Mouse (Mus musculus): ENCODE measurements at regions not wholly inside any gene's neighbourhood (a gene's known extent, or its start where the extent isn't known, plus 50 kb on each side); places are given as distances from the start of the nearest gene placed in this dataset.

DNA sequence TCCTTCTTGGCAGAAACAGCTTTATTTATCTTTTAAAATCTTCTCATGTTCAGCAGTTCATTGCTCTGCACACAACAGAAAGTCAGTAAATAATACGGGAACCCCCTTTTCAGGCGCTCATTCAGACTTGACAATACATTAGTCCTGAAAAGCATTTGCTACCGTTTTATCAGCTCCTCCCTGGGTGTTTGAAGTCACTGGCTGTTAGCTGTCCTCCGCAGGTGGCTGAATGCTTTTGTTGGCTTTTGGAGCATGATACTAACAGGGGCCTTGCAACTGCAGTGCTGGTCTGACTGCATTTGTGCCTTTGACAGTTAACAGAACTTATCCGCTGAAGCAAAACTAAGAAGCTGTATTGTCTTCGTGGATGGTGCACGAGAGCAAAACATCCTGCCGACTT lies 135.0 kb upstream of the Gm4301 start:
- 20% methylated on average over 8 of the region's 8 CpGs for WGBS
- Histone ChIP-seq H3K27me3 (replicated peaks; ENCODE audit: control insufficient read depth, insufficient read depth, low read length) (no peaks in the 10 kb centered on the region), H3K9ac (ENCODE audit: low read depth, low read length) (no peak overlapping the region), H3K36me3 (ENCODE audit: control insufficient read depth, insufficient read depth, low read length) (no peaks in the 10 kb centered on the region), H3K4me2 (ENCODE audit: low read depth, low read length) (no peak overlapping the region), H3K4me3 (ENCODE audit: low read length) (no peak overlapping the region), H3K4me1 (ENCODE audit: control insufficient read depth, insufficient read depth, low read length) (0 out of 2 replicates have a peak, but pooled peaks cover 4% of the 10 kb centered on the region), H3K27ac (ENCODE audit: low read length) (no peak overlapping the region), H3K9me3 (ENCODE audit: control insufficient read depth, low read length) (no peaks in the 10 kb centered on the region)
- ATAC-seq, result no peak

GRCm38 (mm10) chr10:100206617-100207530 lies 128.6 kb upstream of the Gm4301 start:
- Histone ChIP-seq H3K4me3 (ENCODE audit: low read length) (no peak overlapping the region), H3K27me3 (replicated peaks; ENCODE audit: control insufficient read depth, insufficient read depth, low read length) (no peaks in the 10 kb centered on the region)
- WGBS, result 85% methylated on average over 10 of the region's 10 CpGs

DNA sequence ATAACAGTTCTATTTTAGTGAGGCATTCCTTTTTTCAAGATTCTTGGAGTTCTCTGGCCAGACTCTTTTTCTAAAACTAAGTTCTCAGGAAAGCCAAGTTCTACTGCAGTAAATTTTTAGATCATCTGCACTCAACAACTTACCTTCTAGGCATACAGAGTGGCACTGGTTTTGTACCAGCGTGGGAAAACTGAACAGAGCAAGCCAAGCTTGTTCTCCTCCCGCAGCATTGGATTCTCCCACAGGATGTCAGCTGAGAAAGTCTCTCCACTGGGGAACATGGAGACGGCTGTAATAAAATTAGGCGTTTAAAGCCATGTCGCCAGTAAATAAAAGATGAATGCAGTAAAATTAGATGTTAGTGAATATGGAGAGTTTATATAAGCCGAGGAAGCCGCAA lies 124.8 kb upstream of the Gm4301 start:
- H3K4me2 ChIP-seq (ENCODE audit: low read depth, low read length), result no peak overlapping the region
- H3K9me3 ChIP-seq (ENCODE audit: control insufficient read depth, low read length), result no peaks in the 10 kb centered on the region
- WGBS, result 41% methylated on average over 7 of the region's 7 CpGs
- H3K4me3 ChIP-seq (ENCODE audit: low read length), result no peak overlapping the region
- H3K36me3 ChIP-seq (ENCODE audit: control insufficient read depth, insufficient read depth, low read length), result no peaks in the 10 kb centered on the region
- no peak overlapping the region for H3K27ac ChIP-seq (ENCODE audit: low read length)
- no peaks in the 10 kb centered on the region for H3K27me3 ChIP-seq (replicated peaks; ENCODE audit: control insufficient read depth, insufficient read depth, low read length)
- H3K4me1 ChIP-seq (ENCODE audit: control insufficient read depth, insufficient read depth, low read length), result no peaks in the 10 kb centered on the region
- H3K9ac ChIP-seq (ENCODE audit: low read depth, low read length), result no peak overlapping the region
- ATAC-seq, result no peak

More at GRCm38 (mm10) chr10:100206617-100207530, 128.6 kb upstream of the Gm4301 start:
- H3K27ac ChIP-seq (ENCODE audit: low read length), result no peak overlapping the region
- no peak overlapping the region for H3K9ac ChIP-seq (ENCODE audit: low read depth, low read length)
- H3K4me2 ChIP-seq (ENCODE audit: low read depth, low read length), result no peak overlapping the region
- no peaks in the 10 kb centered on the region for H3K36me3 ChIP-seq (ENCODE audit: control insufficient read depth, insufficient read depth, low read length)
- no peaks in the 10 kb centered on the region for H3K9me3 ChIP-seq (ENCODE audit: control insufficient read depth, low read length)
- ATAC-seq, result no peak
- H3K4me1 ChIP-seq (ENCODE audit: control insufficient read depth, insufficient read depth, low read length), result no peaks in the 10 kb centered on the region

- 64% methylated on average over 3 of the region's 3 CpGs for WGBS
- Histone ChIP-seq H3K4me1 (ENCODE audit: control insufficient read depth, insufficient read depth, low read length) (no peaks in the 10 kb centered on the region), H3K36me3 (ENCODE audit: control insufficient read depth, insufficient read depth, low read length) (no peaks in the 10 kb centered on the region), H3K9me3 (ENCODE audit: control insufficient read depth, low read length) (no peaks in the 10 kb centered on the region), H3K9ac (ENCODE audit: low read depth, low read length) (no peak overlapping the region), H3K27me3 (replicated peaks; ENCODE audit: control insufficient read depth, insufficient read depth, low read length) (no peaks in the 10 kb centered on the region), H3K4me3 (ENCODE audit: low read length) (no peak overlapping the region), H3K27ac (ENCODE audit: low read length) (no peak overlapping the region), H3K4me2 (ENCODE audit: low read depth, low read length) (no peak overlapping the region)
- ATAC-seq, result no peak
These were observed 110.9 kb upstream of the Gm4301 start for GRCm38 (mm10) chr10:100224459-100225097.

- H3K4me1 ChIP-seq (ENCODE audit: control insufficient read depth, insufficient read depth, low read length), result no peaks in the 10 kb centered on the region
- H3K27ac ChIP-seq (ENCODE audit: low read length), result no peak overlapping the region
- H3K4me2 ChIP-seq (ENCODE audit: low read depth, low read length), result no peak overlapping the region
- 61% methylated on average over 4 of the region's 4 CpGs for WGBS
- ATAC-seq, result peak; percentile 52; the same call in 1 of the 2 replicates
- no peaks in the 10 kb centered on the region for H3K27me3 ChIP-seq (replicated peaks; ENCODE audit: control insufficient read depth, insufficient read depth, low read length)
- no peak overlapping the region for H3K4me3 ChIP-seq (ENCODE audit: low read length)
- no peaks in the 10 kb centered on the region for H3K9me3 ChIP-seq (ENCODE audit: control insufficient read depth, low read length)
- no peaks in the 10 kb centered on the region for H3K36me3 ChIP-seq (ENCODE audit: control insufficient read depth, insufficient read depth, low read length)
- H3K9ac ChIP-seq (ENCODE audit: low read depth, low read length), result no peak overlapping the region
These were observed 76.1 kb upstream of the Gm4301 start for GRCm38 (mm10) chr10:100259235-100259900.

DNA sequence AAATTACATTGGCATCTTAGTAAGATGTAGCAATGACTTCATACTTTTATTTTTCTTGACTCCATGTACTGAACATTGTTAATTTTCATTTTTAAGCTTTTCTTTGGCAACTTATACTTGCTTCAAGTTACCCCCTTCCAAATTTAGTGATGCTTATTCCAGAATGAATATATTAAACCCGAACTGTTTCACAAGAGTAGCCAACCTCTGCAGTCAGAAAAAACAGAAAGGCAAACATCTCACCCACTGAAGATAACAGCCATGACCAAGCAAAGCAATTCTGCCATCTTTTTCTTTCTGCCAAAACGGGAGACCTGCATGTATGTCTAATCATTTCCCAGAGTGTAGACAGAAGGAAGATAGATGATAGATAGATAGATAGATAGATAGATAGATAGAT lies 72.0 kb upstream of the Gm4301 start:
- H3K4me3 ChIP-seq (ENCODE audit: low read length), result no peak overlapping the region
- ATAC-seq, result no peak
- no peaks in the 10 kb centered on the region for H3K36me3 ChIP-seq (ENCODE audit: control insufficient read depth, insufficient read depth, low read length)
- H3K27ac ChIP-seq (ENCODE audit: low read length), result no peak overlapping the region
- WGBS, result 65% methylated on average over 2 of the region's 2 CpGs
- no peaks in the 10 kb centered on the region for H3K9me3 ChIP-seq (ENCODE audit: control insufficient read depth, low read length)
- no peak overlapping the region for H3K9ac ChIP-seq (ENCODE audit: low read depth, low read length)
- no peaks in the 10 kb centered on the region for H3K4me1 ChIP-seq (ENCODE audit: control insufficient read depth, insufficient read depth, low read length)
- no peaks in the 10 kb centered on the region for H3K27me3 ChIP-seq (replicated peaks; ENCODE audit: control insufficient read depth, insufficient read depth, low read length)
- no peak overlapping the region for H3K4me2 ChIP-seq (ENCODE audit: low read depth, low read length)

DNA sequence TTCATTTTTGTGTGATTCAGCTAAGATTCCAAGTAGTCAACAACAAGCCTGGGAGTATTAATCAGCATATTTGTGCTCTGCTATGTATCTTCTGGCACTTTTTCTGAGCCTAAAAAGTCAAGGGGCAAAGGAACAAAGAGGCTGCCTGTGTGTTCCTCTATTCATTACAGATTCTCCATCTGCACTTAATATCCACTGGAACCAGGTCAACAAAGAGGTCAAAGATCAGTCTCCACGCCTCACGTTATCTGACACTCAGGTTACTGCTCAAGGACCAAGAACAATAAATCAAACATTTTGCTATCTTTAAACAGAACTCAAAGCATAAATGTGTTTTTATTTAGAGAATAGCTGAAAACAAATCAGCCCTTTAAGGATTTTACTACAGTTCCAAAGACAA lies 71.4 kb upstream of the Gm4301 start:
- 18% methylated on average over 2 of the region's 2 CpGs for WGBS

DNA sequence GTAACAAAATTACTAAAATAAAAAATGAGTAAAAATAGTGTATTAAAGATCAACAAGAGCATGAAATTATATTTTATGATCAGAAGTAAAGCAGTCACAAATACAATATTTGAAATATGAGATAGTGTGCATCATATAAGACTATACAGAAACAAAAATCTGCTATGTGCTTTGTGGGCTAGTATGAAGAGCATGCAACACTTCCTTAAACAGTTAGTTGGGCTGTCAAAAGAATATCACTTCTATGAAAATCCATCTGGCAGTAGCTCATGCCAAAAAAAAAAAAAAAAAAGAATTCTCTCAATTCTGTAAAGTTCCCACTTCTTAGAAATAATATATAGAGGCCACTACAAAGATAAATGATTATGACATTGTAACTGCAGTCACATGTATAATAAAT lies 53.0 kb upstream of the Gm4301 start:
- no peaks in the 10 kb centered on the region for H3K9me3 ChIP-seq (ENCODE audit: control insufficient read depth, low read length)
- H3K4me1 ChIP-seq (ENCODE audit: control insufficient read depth, insufficient read depth, low read length), result no peaks in the 10 kb centered on the region
- no peak overlapping the region for H3K4me2 ChIP-seq (ENCODE audit: low read depth, low read length)
- no peaks in the 10 kb centered on the region for H3K27me3 ChIP-seq (replicated peaks; ENCODE audit: control insufficient read depth, insufficient read depth, low read length)
- no peak overlapping the region for H3K27ac ChIP-seq (ENCODE audit: low read length)
- ATAC-seq, result no peak
- no peaks in the 10 kb centered on the region for H3K36me3 ChIP-seq (ENCODE audit: control insufficient read depth, insufficient read depth, low read length)
- H3K4me3 ChIP-seq (ENCODE audit: low read length), result no peak overlapping the region
- H3K9ac ChIP-seq (ENCODE audit: low read depth, low read length), result no peak overlapping the region

More for the DNA sequence above, 71.4 kb upstream of the Gm4301 start:
- Histone ChIP-seq H3K9me3 (ENCODE audit: control insufficient read depth, low read length) (no peaks in the 10 kb centered on the region), H3K4me2 (ENCODE audit: low read depth, low read length) (no peak overlapping the region), H3K36me3 (ENCODE audit: control insufficient read depth, insufficient read depth, low read length) (no peaks in the 10 kb centered on the region), H3K9ac (ENCODE audit: low read depth, low read length) (no peak overlapping the region), H3K27ac (ENCODE audit: low read length) (no peak overlapping the region), H3K27me3 (replicated peaks; ENCODE audit: control insufficient read depth, insufficient read depth, low read length) (no peaks in the 10 kb centered on the region), H3K4me1 (ENCODE audit: control insufficient read depth, insufficient read depth, low read length) (no peaks in the 10 kb centered on the region), H3K4me3 (ENCODE audit: low read length) (no peak overlapping the region)
- ATAC-seq, result no peak

Measured in intestine, embryonic 16.5 days (tissue).